Mouse (Mus musculus): ENCODE data around the gene Btbd6. TPM values are rescaled to one million over a fixed set of nuclear protein-coding genes. Genes with fewer than 3 reads are reported as not detected.
A peak's percentile ranks its signal among the peaks of the same experiment; 100 is the strongest.

Btbd6 gene
- polyA plus RNA-seq, 1 experiment from 2014 or later, result 32.0 TPM

DNA sequence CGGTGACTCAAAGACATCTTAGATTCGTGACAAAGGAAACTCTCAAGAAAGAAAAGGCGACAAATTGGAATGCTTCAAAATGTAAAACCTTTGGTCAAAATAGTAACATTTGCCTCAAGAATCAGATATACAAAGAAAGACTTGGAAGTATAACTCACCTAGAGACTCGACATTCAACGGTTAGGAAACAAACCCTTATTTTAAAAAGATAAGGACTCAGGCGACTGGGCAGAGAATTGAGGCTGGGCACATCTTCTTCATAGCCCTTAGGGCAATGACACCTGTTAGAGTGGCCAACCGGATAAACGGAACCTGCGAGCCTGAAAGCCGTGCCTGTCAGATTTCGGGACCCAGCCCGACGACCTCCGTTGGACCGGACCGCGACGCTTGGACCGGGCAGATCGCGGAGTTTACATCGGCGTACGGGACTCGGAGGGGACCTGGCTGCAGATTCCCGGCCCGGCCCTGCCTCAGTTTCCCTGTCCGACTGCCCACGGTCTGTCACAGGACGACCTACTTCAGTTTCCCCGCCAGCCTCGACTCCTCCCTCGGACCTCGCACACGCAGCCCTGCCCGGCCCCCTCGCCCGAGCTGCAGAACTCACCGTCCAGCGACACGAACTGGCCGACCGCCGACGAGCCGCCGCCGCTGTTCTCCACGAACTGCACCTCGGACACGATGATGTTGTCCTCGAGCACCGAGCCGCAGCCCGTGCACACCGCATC is 23.4 kb downstream of the Btbd6 start:
- peak overlapping the region; percentile 91 for H3K4me2 ChIP-seq (replicated peaks)
- H3K27me3 ChIP-seq (replicated peaks), result no peaks in the 10 kb centered on the region
- H3K4me1 ChIP-seq, result peaks cover 26% of the 10 kb centered on the region
- peak overlapping the region; percentile 91 for H3K9ac ChIP-seq
- ATAC-seq (ENCODE audit: low FRiP score, low read depth), result no peak
- H3K9me3 ChIP-seq, result no peaks in the 10 kb centered on the region
- WGBS, result 1% methylated on average over 56 of the region's 56 CpGs
- peak overlapping the region; percentile 79 for H3K27ac ChIP-seq
- peak overlapping the region; percentile 85 for H3K4me3 ChIP-seq
- 0 out of 2 replicates have a peak, but pooled peaks cover 6% of the 10 kb centered on the region for H3K36me3 ChIP-seq

- H3K4me2 ChIP-seq (replicated peaks), result peak within 1 kb of the TSS; percentile 91
- peak within 1 kb of the TSS; percentile 79 for H3K27ac ChIP-seq
- peaks cover 26% of the 10 kb centered on the region for H3K4me1 ChIP-seq
- WGBS, result under 1% methylated on average over 96 of the region's 96 CpGs
- no peaks in the 10 kb centered on the region for H3K9me3 ChIP-seq
- peak within 1 kb of the TSS; percentile 91 for H3K9ac ChIP-seq
- peak; percentile 98 for ATAC-seq (ENCODE audit: low FRiP score, low read depth)
- H3K27me3 ChIP-seq (replicated peaks), result no peaks in the 10 kb centered on the region
- H3K36me3 ChIP-seq, result 0 out of 2 replicates have a peak, but pooled peaks cover 6% of the 10 kb centered on the region
- peak within 1 kb of the TSS; percentile 85 for H3K4me3 ChIP-seq
Observed at GRCm38 (mm10) chr12:113000294-113001132, 24.2 kb downstream of the Btbd6 start, which contains the start of gene Brf1. TSS of gene Brf1 (minus strand) at chr12:113000704.

GRCm38 (mm10) chr12:113001133-113001474 is 24.8 kb downstream of the Btbd6 start:
- peaks cover 26% of the 10 kb centered on the region for H3K4me1 ChIP-seq
- no peak for ATAC-seq (ENCODE audit: low FRiP score, low read depth)
- 8% methylated on average over 5 of the region's 5 CpGs for WGBS

GRCm38 (mm10) chr12:113002667-113003066 is 26.4 kb downstream of the Btbd6 start:
- no peaks in the 10 kb centered on the region for H3K9me3 ChIP-seq
- no peaks in the 10 kb centered on the region for H3K36me3 ChIP-seq
- H3K27me3 ChIP-seq (replicated peaks), result no peaks in the 10 kb centered on the region
- no peak overlapping the region for H3K4me3 ChIP-seq
- H3K27ac ChIP-seq, result no peak overlapping the region
- H3K9ac ChIP-seq, result no peak overlapping the region
- H3K4me1 ChIP-seq, result peaks cover 26% of the 10 kb centered on the region
- ATAC-seq (ENCODE audit: low FRiP score, low read depth), result no peak
- WGBS, result 32% methylated on average over 2 of the region's 2 CpGs
- no peak overlapping the region for H3K4me2 ChIP-seq (replicated peaks)

More at GRCm38 (mm10) chr12:113001133-113001474, 24.8 kb downstream of the Btbd6 start:
- H3K27me3 ChIP-seq (replicated peaks), result no peaks in the 10 kb centered on the region
- H3K4me3 ChIP-seq, result peak overlapping the region; percentile 85
- H3K9ac ChIP-seq, result peak overlapping the region; percentile 91
- H3K9me3 ChIP-seq, result no peaks in the 10 kb centered on the region
- 0 out of 2 replicates have a peak, but pooled peaks cover 6% of the 10 kb centered on the region for H3K36me3 ChIP-seq
- peak overlapping the region; percentile 91 for H3K4me2 ChIP-seq (replicated peaks)
- peak overlapping the region; percentile 74; the same call in 1 of the 2 replicates for H3K27ac ChIP-seq

DNA sequence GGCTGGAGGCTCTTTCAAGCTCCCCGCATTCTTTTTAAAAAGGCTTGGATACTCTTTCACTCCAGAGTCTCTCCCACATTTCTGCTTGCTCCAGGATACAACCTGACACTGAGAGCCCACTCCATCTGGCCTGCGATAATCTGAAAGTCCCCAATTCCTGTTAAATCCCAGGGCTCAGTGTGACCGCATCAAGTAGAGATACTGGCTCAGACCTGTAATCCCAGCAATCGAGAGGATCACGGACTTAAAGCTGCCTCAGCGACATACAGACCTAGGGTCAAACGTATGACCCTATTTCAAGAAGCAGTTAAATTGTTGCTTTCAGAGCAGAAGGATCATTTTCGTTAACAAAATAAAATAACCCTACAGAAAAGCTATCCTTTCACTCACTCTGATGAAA is 27.7 kb downstream of the Btbd6 start:
- H3K4me2 ChIP-seq (replicated peaks), result no peak overlapping the region
- H3K4me3 ChIP-seq, result no peak overlapping the region
- peaks cover 14% of the 10 kb centered on the region for H3K4me1 ChIP-seq
- ATAC-seq (ENCODE audit: low FRiP score, low read depth), result no peak
- H3K27me3 ChIP-seq (replicated peaks), result no peaks in the 10 kb centered on the region
- H3K36me3 ChIP-seq, result no peaks in the 10 kb centered on the region
- no peaks in the 10 kb centered on the region for H3K9me3 ChIP-seq
- WGBS, result 82% methylated on average over 8 of the region's 8 CpGs
- no peak overlapping the region for H3K27ac ChIP-seq
- H3K9ac ChIP-seq, result no peak overlapping the region

DNA sequence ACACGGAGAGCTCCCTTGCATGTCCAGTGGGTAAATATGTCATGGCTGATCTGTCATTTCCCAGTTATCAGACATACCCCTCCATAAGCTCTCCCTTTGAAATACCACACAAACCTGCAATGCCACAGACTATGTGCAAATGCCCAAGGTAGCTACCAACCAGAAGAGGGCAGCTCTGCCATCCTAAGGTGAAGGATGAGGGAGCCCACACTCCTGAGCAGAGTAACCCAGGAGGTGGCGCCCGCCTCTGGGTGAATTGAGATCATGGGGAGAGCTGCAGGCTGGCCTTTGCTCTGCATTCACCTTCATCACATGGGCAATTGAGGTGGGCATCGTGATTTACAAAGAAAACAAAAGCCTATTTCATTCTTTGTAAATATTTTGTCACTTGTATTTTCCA is 28.7 kb downstream of the Btbd6 start:
- no peak overlapping the region for H3K4me2 ChIP-seq (replicated peaks)
- H3K36me3 ChIP-seq, result no peaks in the 10 kb centered on the region
- no peak for ATAC-seq (ENCODE audit: low FRiP score, low read depth)
- no peaks in the 10 kb centered on the region for H3K9me3 ChIP-seq
- H3K27me3 ChIP-seq (replicated peaks), result no peaks in the 10 kb centered on the region
- 33% methylated on average over 4 of the region's 4 CpGs for WGBS
- H3K4me1 ChIP-seq, result peaks cover 10% of the 10 kb centered on the region
- H3K4me3 ChIP-seq, result no peak overlapping the region
- H3K9ac ChIP-seq, result no peak overlapping the region
- no peak overlapping the region for H3K27ac ChIP-seq

DNA sequence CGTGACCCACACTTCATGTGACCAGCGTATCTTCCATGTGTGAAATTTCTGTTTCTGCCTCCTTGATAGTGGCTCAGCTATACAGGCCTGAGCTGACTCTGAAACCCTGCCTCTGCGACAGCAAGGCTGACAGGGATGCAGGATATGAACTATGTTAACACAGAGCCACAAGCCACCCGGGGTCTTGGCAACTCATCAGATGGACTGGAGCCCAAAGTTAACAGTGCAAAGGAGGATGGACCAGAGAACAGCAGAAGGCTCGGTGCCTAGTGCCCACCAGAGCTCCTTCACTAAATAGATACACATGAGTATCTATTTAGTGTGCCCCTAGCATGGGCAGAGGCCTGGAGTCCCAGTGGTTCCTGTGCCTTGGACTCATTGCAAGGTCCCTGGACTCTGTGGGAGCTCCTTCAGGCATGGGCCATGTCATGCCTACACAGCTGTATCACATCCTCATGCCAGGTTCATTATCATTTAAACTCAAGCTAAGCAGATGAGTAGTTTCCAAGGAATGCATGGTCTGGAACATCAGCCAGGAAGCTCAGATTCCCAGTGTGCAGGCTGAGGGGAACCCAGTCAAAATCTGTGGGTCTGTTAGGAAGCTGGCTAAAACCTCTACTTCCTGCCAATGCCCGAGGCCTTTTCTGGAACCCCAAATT is 35.5 kb downstream of the Btbd6 start:
- 90% methylated on average over 6 of the region's 6 CpGs for WGBS
- Histone ChIP-seq H3K9me3 (no peaks in the 10 kb centered on the region), H3K27me3 (replicated peaks) (no peaks in the 10 kb centered on the region), H3K27ac (no peak overlapping the region), H3K36me3 (no peaks in the 10 kb centered on the region), H3K4me2 (replicated peaks) (no peak overlapping the region), H3K4me1 (peaks cover 29% of the 10 kb centered on the region), H3K4me3 (no peak overlapping the region), H3K9ac (no peak overlapping the region)
- no peak for ATAC-seq (ENCODE audit: low FRiP score, low read depth)

DNA sequence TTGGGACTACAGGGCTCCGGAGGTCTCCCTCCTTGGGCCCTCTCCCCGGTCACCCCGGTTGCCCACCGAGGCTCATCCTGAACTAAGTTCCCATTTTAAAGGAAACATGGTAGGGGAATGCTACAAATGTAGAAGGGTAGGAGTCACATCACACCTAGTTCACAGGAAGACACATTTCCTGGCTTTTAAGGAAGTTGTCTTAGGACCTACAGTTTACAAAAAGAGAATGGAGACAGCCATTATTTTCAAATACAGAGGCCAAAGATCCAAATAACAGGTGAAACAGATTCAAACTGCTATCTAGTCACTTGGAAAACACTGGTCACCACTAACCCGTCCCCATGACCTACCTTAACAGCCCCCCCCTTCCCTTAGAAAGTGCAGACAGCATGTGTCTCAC is 36.2 kb downstream of the Btbd6 start:
- Histone ChIP-seq H3K4me1 (peaks cover 34% of the 10 kb centered on the region), H3K36me3 (no peaks in the 10 kb centered on the region), H3K4me2 (replicated peaks) (no peak overlapping the region), H3K27me3 (replicated peaks) (no peaks in the 10 kb centered on the region), H3K27ac (no peak overlapping the region), H3K9ac (no peak overlapping the region), H3K4me3 (no peak overlapping the region), H3K9me3 (no peaks in the 10 kb centered on the region)
- no peak for ATAC-seq (ENCODE audit: low FRiP score, low read depth)
- WGBS, result 90% methylated on average over 5 of the region's 5 CpGs

DNA sequence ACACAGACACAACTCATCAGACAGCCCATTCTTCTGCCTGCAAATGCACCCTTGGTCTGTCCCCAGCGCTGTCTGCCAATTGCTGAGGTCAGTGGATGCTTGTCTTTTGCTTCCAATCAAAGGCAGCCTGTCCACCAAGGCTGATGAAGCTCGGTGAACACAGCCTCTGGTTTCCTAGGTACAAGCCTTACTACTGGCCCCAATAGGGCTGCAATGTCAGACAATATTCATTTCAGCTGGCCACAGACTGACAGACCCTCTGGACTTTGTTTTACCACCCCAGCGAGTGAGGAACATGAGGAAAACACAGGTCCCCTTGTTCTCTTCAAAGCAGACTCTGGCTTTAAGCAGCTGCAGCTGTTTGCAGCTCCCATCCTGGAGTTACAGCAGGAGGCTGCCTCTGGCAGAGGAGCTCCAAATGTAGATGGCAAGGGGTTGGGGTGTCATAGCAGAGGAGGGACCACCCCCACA is 36.8 kb downstream of the Btbd6 start:
- Histone ChIP-seq H3K4me1 (peaks cover 34% of the 10 kb centered on the region), H3K4me2 (replicated peaks) (peak overlapping the region; percentile 67), H3K27ac (peak overlapping the region; percentile 88), H3K9me3 (no peaks in the 10 kb centered on the region), H3K36me3 (no peaks in the 10 kb centered on the region), H3K4me3 (no peak overlapping the region; the same call in 1 of the 2 replicates), H3K27me3 (replicated peaks) (no peaks in the 10 kb centered on the region), H3K9ac (no peak overlapping the region; the same call in 1 of the 2 replicates)
- 51% methylated on average over 3 of the region's 3 CpGs for WGBS
- ATAC-seq (ENCODE audit: low FRiP score, low read depth), result no peak

DNA sequence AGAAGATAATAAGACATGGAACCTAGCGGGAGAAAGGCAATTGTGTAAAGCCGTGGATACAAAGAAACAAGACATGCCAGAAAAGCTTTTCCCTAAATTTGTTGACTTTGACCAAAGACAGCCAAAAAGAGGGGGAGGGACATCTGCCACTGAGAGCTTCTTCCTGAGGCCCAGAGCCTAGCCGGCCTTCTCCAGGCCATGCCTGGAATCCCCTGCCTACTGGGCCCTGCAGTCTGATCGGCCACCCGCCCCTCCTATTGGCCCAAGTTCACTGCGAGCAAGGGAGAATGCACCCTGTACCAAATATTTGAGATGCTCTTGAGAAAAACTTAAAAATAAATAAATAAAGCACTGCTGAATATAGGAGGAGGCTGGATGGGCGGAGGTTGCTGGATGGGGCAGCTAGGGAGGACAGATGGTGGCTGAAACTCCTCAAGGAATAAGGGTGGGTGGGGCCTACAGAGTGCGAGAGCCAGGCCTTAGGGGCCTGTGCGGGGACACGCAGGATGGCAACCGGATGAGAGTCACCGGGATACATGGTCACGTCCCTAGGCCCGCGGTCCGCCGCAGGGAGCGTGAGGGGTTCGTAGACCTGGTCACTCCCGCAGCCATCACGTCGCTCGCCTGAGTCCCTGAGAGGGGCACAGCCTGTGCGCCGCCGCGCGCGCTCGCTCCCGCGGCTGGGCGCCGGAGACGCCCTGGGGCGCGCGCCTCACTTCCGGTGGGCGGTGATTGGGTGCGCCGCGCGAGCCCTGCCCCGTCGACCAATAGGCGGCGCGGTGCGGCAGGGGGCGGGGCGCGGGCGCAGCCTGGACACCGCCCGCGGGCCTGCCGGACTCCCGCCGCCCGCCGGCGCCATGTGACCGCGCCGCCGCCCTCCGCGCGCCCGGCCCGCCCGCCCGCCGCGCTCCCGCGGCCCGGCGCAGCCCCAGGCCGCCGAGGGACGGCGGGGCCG is 37.6 kb downstream of the Btbd6 start, which contains the start of gene Pacs2:
Pacs2 (plus strand) TSS at position 905 of the 955 bp plus-strand sequence.
- ATAC-seq (ENCODE audit: low FRiP score, low read depth), result peak; percentile 89
- 3% methylated on average over 80 of the region's 85 CpGs for WGBS
- Histone ChIP-seq H3K9ac (peak within 1 kb of the TSS; percentile 94), H3K4me1 (peaks cover 34% of the 10 kb centered on the region), H3K4me2 (replicated peaks) (peak within 1 kb of the TSS; percentile 91), H3K27me3 (replicated peaks) (no peaks in the 10 kb centered on the region), H3K36me3 (no peaks in the 10 kb centered on the region), H3K9me3 (no peaks in the 10 kb centered on the region), H3K4me3 (peak within 1 kb of the TSS; percentile 93), H3K27ac (peak within 1 kb of the TSS; percentile 88)

All from neural tube, embryonic 12.5 days (tissue).